Mouse (Mus musculus) heart, embryonic 14.5 days (tissue): ENCODE measurements around the gene Megf6. TPM values are rescaled to one million over a fixed set of nuclear protein-coding genes. Genes with fewer than 3 reads are reported as not detected.

ENCODE experiments used
- ATAC-seq: fragments of 200-750 bp; cut with Nextera tagmentation; 2 replicates; pipeline ENCODE4 v1.8.0; 2017; ENCODE audit warnings: low read depth, moderate TSS enrichment; ENCODE audit not compliant: insufficient number of reproducible peaks, insufficient read depth, low FRiP score
- H3K27ac ChIP-seq, 2 experiments: fragments of 200-500 bp in 1 of 2; fragments of 300-500 bp in 1 of 2; sonication (generic) in 1 of 2; replicated peaks in 1 of 2; 2 replicates each; pipeline ENCODE4 v1.5.1; 2012 to 2014; ENCODE audit warnings: low read depth in 2 of 2, low read length in 2 of 2, control low read depth in 1 of 2, mild to moderate bottlenecking in 1 of 2, mixed read lengths in 1 of 2; ENCODE audit not compliant: control insufficient read depth in 1 of 2, insufficient read depth in 1 of 2
- H3K27me3 ChIP-seq: fragments of 300-500 bp; sonication (generic); 2 replicates; pipeline ENCODE4 v1.6.1; 2014; ENCODE audit warnings: mild to moderate bottlenecking, low read length, control low read depth; ENCODE audit not compliant: control insufficient read depth, insufficient read depth
- H3K36me3 ChIP-seq: fragments of 300-500 bp; sonication (generic); 2 replicates; pipeline ENCODE4 v1.6.1; 2014; ENCODE audit warnings: mild to moderate bottlenecking, control low read depth, low read length, mixed read lengths; ENCODE audit not compliant: control insufficient read depth, insufficient read depth
- H3K4me1 ChIP-seq, 2 experiments: fragments of 200-500 bp in 1 of 2; fragments of 300-500 bp in 1 of 2; sonication (generic) in 1 of 2; 2 replicates each; pipeline ENCODE4 v1.6.1; 2012 to 2014; ENCODE audit warnings: low read length in 2 of 2, control low read depth in 1 of 2, mixed read lengths in 1 of 2; ENCODE audit not compliant: control insufficient read depth in 2 of 2, insufficient read depth in 2 of 2
- H3K4me2 ChIP-seq: fragments of 300-500 bp; sonication (generic); 2 replicates; pipeline ENCODE4 v1.6.1; 2014; ENCODE audit warnings: mild to moderate bottlenecking, low read length
- H3K4me3 ChIP-seq, 2 experiments: fragments of 200-500 bp in 1 of 2; fragments of 300-500 bp in 1 of 2; sonication (generic) in 1 of 2; 2 replicates each; pipeline ENCODE4 v1.5.1; 2012 to 2014; ENCODE audit warnings: low read length in 2 of 2, mild to moderate bottlenecking in 2 of 2, control low read depth in 1 of 2, low read depth in 1 of 2, moderate library complexity in 1 of 2; ENCODE audit not compliant: control insufficient read depth in 1 of 2, insufficient read depth in 1 of 2
- H3K9ac ChIP-seq: fragments of 300-500 bp; sonication (generic); 2 replicates; pipeline ENCODE4 v1.6.1; 2014; ENCODE audit warnings: mild to moderate bottlenecking, low read length
- H3K9me3 ChIP-seq: fragments of 300-500 bp; sonication (generic); 2 replicates; pipeline ENCODE4 v1.6.1; 2016; ENCODE audit warnings: low read length, control low read depth; ENCODE audit not compliant: control insufficient read depth
- WGBS: fragments of 180-500 bp; shearing (Covaris S2); extraction: QIAGEN DNeasy Blood & Tissue Kit; methylation state at CpG from one replicate; pipeline ENCODE4 v1.1.7; 2014; 5-methylcytosine and 5-hydroxymethylcytosine counted together
- polyA plus RNA-seq: library from polyadenylated mRNA; unstranded; fragments of >200 nt; fragmentation: Nextera tagmentation; extraction: Ambion mirVana; gene quantifications from 2 replicates; pipeline ENCODE4 v1.2.1, GENCODE M21; 2014

Megf6 gene
- polyA plus RNA-seq, 1 experiment from 2014 or later: 39.8 TPM

GRCm38 (mm10) chr4:154312935-154313621, 142.5 kb downstream of the Megf6 start:
- ATAC-seq: no peak
- Histone ChIP-seq H3K9me3 (no peaks in the 10 kb centered on the region), H3K36me3 (peaks cover 7% of the 10 kb centered on the region; the same call in 1 of the 2 replicates), H3K4me1 (no peaks in the 10 kb centered on the region), H3K4me2 (no peak overlapping the region), H3K27me3 (no peaks in the 10 kb centered on the region), H3K4me3 (no peak overlapping the region), H3K9ac (no peak overlapping the region), H3K27ac (no peak overlapping the region)
- 48% methylated on average over 4 of the region's 4 CpGs for WGBS

GRCm38 (mm10) chr4:154313622-154313967, 143.1 kb downstream of the Megf6 start:
- ATAC-seq: no peak
- Histone ChIP-seq H3K4me2 (no peak overlapping the region), H3K4me1 (no peaks in the 10 kb centered on the region), H3K36me3 (peaks cover 13% of the 10 kb centered on the region), H3K27ac (no peak overlapping the region), H3K4me3 (no peak overlapping the region), H3K9ac (no peak overlapping the region), H3K27me3 (no peaks in the 10 kb centered on the region), H3K9me3 (no peaks in the 10 kb centered on the region)
- WGBS: 75% methylated on average over 11 of the region's 11 CpGs

Other genes starting within 250 kb of the Megf6 start
- 43.7 and 50.6 TPM in 2 replicates for gene A430005L14Rik, start 213.5 kb upstream of the Megf6 start, polyA plus RNA-seq
- gene Dffb, start 195.6 kb upstream of the Megf6 start, polyA plus RNA-seq: 6.3 and 6.8 TPM in 2 replicates
- gene Cep104, start 195.5 kb upstream of the Megf6 start, polyA plus RNA-seq: 13.7 and 14.3 TPM in 2 replicates
- 8.6 and 11.6 TPM in 2 replicates for gene Lrrc47, start 159.0 kb upstream of the Megf6 start, polyA plus RNA-seq
- gene Smim1, start 144.5 kb upstream of the Megf6 start, polyA plus RNA-seq: 59.5 and 73.1 TPM in 2 replicates
- not detected in 2 replicates for gene Ccdc27, start 128.1 kb upstream of the Megf6 start, polyA plus RNA-seq
- gene Trp73, start 30.5 kb upstream of the Megf6 start, polyA plus RNA-seq: 0.08 and 0.09 TPM in 2 replicates
- 20.7 and 23.1 TPM in 2 replicates for gene Wrap73, start 28.4 kb upstream of the Megf6 start, polyA plus RNA-seq
- 145 and 148 TPM in 2 replicates for gene Tprgl, start 10.1 kb upstream of the Megf6 start, polyA plus RNA-seq
- 0.97 and 1.6 TPM in 2 replicates for gene Arhgef16, start 130.9 kb downstream of the Megf6 start, polyA plus RNA-seq
- not detected in 2 replicates for gene B230104I21Rik, start 165.4 kb downstream of the Megf6 start, polyA plus RNA-seq